Mouse (Mus musculus) brain, embryonic 14.5 days (tissue): ENCODE results near the gene Cox15. TPM values are rescaled to one million over a fixed set of nuclear protein-coding genes. Genes with fewer than 3 reads are reported as not detected.

ENCODE experiments used
- DNase-seq: peaks from one replicate; pipeline ENCODE4 v3.0.0-alpha.2; 2011; ENCODE audit warnings: low read depth
- CTCF ChIP-seq: fragments of 200-500 bp; IDR thresholded peaks from 2 replicates; pipeline ENCODE4 v1.5.1; 2012; ENCODE audit warnings: inconsistent platforms, mild to moderate bottlenecking, moderate library complexity, borderline replicate concordance; ENCODE audit not compliant: insufficient read depth, insufficient read length; ENCODE audit errors: extremely low read depth
- POLR2A ChIP-seq: fragments of 200-500 bp; IDR thresholded peaks from 2 replicates; pipeline ENCODE4 v1.6.1; 2012; ENCODE audit warnings: mild to moderate bottlenecking, inconsistent platforms, borderline replicate concordance; ENCODE audit not compliant: poor library complexity, insufficient read depth, insufficient read length, severe bottlenecking; ENCODE audit errors: extremely low read depth
- polyA plus RNA-seq: library from polyadenylated mRNA; depleted of rRNA; stranded (reverse); fragments of >200 nt; gene quantifications from 2 replicates; pipeline ENCODE4 v1.2.3, GENCODE M21; 2012; rRNA removed

Cox15 gene
- polyA plus RNA-seq, result 15.1 and 19.5 TPM in 2 replicates

DNA sequence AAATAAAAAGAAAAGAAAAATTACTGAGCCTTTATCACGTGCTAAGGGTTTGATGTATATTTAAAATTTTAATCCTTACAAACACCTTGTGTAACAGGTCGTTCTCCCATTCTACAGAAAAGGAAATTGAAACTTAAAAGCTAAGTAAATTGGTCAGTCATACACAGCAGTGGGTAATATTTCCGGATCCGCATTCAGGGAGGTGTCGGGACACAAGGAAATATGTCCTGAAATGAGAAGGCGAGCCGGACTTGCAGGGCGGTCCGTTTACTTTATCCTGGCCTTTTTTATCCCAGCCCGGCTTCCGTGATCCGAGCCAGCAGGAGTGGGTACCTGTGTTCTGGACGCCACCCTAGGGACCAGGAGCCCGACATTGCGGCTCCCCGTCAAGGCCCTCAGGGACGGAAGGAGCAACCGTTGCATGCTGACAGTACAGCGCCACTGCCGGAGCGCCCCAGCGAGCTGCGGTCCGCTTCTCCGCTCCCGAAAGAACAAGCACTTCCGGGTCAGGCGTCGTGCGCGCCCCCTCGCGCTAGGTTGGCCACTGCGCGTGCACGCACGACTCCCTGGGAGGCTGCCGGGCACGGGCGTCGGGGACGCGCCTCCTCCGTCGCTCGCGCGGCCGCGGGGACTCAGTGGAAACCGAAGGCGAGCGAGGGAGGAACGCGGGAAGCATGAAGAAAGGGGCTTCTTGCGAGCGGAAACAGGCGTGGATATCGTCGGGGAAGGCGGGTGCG is at the start of gene Cox15, which contains the start of gene Cutc:
Cox15 (minus strand) TSS at position 512 of the 737 bp plus-strand sequence.
Cutc (plus strand) TSS at position 508 of the 737 bp plus-strand sequence.
- peak; percentile 92 for TF ChIP-seq POLR2A
- TF ChIP-seq CTCF, result 0 out of 2 replicates have a peak, but pooled peaks have one; percentile 11
- peak; percentile 99 for DNase-seq

DNA sequence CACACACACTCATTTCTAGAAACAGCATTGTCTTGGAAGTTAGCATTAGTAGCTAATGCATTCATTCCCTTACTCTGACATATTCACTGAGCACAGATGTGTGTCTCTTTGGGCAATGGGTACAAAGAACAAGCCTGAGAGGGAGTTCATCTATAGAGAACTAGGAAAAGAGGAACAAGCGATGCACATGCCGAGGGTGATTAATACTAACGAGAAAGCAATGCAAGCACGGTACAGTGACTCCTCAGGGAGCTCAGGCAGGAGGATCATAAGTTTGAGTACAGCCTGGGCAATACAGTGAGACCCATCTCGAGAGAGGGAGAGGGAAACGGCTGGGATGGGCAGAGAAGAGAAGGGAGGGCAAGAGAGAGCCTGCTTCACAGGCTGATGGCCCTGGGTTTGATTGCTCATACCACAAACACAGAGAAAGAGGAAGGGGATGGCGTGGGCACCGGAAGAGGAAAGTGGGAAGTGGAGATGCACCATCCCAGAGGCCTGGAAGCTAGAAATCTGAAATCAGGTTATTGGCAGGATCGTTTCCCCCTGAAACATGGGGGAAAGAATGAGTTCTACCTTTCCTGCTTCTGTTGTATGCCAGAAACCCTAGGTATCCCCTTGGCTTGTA is 48.7 kb upstream of the Cox15 start:
- no peak for TF ChIP-seq POLR2A
- no peak for TF ChIP-seq CTCF

DNA sequence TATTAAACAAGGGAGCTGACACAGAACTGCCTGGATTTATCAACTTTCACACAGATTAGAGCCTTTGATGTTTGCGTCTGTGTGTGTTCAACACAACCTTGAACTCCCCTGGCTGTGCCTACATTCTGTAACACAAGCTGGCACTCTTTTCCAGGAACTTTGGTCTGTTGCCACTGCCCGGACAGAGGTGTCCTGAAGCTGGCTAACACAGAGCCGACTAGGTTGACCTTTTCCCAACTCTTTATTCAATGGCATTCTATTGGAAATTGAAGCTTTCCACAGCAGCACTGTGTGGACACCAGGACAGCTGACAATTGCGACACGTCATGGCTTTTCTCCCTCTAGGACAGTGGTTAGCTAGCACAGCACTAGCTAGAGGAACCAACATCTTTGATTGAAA is 44.4 kb upstream of the Cox15 start:
- no peak for TF ChIP-seq POLR2A
- TF ChIP-seq CTCF, result no peak
- no peak for DNase-seq

More for the DNA sequence above, 48.7 kb upstream of the Cox15 start:
- no peak for DNase-seq

DNA sequence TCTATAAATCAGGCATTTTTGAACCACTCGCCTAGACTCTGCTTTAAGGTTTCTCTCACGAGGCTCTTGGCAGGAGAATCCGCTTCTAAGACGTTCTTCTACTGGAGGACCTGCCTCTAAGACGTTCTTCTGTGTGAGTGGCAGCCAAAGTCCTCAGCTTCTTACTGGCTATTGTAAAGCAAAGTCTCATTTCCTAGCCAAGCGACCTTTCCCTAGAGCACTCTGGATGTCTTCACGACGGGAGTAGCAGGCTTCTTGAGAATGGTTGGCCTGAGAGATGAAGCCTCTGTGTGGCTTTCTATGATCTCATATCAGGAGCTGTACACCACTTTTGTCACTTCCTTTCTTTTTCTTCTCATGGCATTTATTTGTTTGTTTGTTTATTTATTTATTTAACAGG is 42.7 kb upstream of the Cox15 start:
- DNase-seq, result no peak
- TF ChIP-seq CTCF (no peak), POLR2A (no peak)

DNA sequence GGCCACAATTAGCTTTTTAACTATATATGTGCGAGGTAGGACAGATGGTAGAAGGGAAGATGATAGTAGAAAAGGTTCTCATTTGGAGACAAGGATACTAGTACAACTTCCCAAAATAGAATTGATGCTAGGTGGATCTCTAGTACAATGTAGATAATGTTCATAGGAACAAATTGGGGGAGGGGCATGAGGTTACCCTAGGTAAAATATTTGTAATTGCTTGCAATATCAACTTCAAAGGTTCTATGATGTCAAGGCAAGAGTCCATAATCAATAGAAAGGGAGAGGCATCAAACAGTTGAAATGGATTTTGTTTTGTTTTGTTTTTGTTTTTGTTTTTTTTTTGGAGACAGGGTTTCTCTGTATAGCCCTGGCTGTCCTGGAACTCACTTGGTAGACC is 41.2 kb upstream of the Cox15 start:
- TF ChIP-seq POLR2A (no peak), CTCF (no peak)
- no peak for DNase-seq

DNA sequence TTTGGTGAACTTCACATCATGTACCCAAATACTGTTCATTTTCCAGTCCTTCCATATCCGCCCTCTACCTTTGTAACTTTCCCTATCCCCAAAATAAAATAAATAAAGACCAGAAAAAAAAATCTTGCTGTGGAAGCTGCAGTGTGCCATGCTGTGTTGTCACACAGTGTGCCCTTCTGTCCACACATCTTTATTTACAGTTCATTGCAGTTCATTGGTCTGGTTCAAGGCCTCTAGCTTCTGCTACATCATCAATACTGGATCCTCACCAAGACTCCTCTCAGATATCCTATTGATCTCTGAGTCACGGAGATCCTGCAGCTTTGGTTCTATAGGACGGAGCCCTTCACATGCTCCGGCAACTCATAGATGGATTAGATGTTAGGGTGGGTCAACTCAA is 39.7 kb upstream of the Cox15 start:
- TF ChIP-seq POLR2A (no peak), CTCF (no peak)
- no peak for DNase-seq

DNA sequence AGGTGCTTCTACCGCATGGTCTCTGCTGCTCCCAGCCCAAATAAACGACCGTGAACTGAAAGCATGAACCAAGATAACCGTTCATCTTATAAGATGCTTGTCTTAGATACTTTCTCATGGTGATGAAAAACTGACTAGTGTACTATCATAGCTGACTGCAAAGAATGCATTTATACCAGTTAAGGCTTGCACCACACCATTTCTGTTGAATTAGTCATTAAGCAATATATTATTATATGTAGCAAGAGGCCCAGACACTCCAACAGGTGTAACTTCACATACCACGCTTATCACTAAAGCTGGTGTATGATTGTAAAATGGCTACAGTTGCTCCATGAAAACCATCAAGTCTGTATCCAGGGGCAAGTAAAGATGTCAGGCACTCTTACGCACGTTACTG is 37.0 kb upstream of the Cox15 start:
- DNase-seq, result no peak
- TF ChIP-seq POLR2A, result no peak
- TF ChIP-seq CTCF, result no peak

DNA sequence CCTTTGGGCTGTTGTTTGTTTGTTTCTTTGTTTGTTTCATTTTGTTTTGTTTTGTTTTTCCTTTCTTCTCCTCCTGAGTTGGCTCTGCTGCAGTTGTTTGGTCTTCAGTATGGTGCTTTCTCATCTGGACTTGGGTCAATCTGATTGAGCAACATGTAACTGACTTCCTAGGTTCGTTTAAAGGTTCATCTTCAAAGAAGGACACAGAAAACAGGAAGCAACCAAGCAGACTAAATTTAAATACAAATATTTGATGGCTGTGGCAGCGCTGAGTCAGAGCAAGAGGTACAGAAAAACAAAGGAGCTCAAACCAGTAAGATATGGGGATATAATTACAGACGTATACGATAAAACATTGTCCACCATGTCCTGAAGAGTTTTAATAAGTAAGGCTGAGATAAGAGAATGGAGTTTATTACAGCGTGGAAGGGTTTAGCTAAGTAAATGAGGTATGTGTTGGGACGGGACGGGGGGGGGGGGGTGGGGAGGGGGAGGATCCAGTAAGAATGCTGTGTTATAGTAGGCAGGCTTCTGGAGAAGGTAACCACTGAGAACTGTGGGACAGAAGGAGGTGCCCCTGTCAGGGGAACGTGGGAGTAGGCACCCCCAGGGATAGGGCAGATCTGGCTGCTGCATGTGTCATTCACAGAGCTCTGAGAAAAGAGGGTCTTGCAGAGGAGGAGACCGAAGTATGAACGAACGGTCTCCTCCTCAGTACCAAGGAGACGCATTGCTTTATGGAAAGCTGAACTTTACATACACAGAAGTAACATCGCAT is 33.6 kb upstream of the Cox15 start:
- TF ChIP-seq CTCF (no peak), POLR2A (no peak)
- no peak for DNase-seq

DNA sequence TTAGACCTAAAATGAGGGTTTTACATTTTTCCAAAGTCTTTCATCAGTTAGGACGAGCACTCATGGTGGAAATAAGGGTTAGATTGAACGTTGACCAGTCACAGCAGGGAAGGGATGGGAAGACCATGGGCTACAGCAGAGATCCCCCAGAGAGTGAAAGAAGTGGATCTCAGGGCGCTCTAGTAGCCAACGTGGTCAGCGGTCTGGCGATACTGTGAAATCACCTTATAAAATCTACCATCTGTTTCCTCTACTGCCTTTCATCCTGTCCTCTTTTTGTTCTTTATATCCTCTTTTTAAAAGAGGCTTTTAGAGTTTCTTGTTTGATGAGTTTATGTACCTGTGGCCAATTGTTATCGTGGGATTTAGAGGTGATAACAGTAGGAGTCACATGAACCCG is 32.0 kb upstream of the Cox15 start:
- no peak for DNase-seq
- no peak for TF ChIP-seq POLR2A
- no peak for TF ChIP-seq CTCF

DNA sequence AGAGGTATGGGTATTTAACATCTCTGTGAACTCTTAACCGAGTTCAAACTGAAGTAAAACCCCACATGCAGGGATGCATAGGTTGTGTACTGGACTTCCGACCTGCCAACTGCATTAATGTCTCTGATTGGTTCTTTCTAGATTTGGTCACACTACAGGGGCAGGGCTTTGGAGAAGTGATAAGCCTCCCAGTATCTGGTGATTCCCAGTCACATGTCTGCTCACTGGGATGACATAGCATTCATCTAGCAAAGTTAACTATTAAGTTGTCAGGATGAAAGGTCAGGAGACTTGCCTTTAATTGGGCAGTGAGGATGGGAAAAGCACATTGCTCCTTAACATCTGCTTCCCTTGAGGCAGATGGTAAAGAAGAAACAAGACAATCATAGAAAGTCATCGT is 29.2 kb upstream of the Cox15 start, which contains the start of gene Abcc2:
Abcc2 (plus strand) TSS at position 213 of the 400 bp plus-strand sequence.
- no peak for DNase-seq
- TF ChIP-seq POLR2A (no peak), CTCF (no peak)

DNA sequence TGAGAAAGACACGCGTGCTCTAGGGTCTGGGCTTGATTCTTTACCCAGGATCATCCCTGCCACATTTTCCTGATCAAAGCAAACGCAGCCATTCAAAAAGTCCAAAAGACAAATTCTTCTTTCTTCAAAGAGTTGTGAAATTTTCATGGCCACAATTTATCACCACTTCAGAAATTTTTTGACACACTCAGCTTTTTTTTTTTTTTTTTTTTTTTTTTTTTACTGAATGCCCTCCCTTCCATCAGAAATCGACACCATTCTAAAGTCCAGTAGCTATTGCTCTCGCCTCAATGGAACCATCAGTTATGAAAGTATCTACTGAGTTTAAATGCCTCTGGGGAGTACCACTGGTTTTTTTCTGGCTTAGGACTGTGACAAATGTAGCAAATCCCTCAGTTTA is 27.6 kb upstream of the Cox15 start:
- no peak for DNase-seq
- TF ChIP-seq POLR2A (no peak), CTCF (no peak)
